Mouse (Mus musculus) lung, adult 2 months (tissue): ENCODE measurements around the gene Bptf.

Experiments
- CTCF ChIP-seq: fragments of 200-500 bp; IDR thresholded peaks from 2 replicates; pipeline ENCODE4 v1.5.1; 2011; ENCODE audit warnings: mild to moderate bottlenecking, low read length, control low read depth; ENCODE audit not compliant: insufficient read depth
- POLR2A ChIP-seq: fragments of 200-500 bp; IDR thresholded peaks from 2 replicates; pipeline ENCODE4 v1.6.1; 2011; ENCODE audit warnings: low read depth, mild to moderate bottlenecking, control low read depth, low read length, borderline replicate concordance; ENCODE audit errors: extremely low read depth

- no peak for TF ChIP-seq CTCF
- no peak for TF ChIP-seq POLR2A
Observed at GRCm38 (mm10) chr11:107029536-107029935, 102.4 kb downstream of the Bptf start.
